Mouse (Mus musculus) common myeloid progenitor, adult 5-6 weeks (primary cell): ENCODE data around the gene Ago4. TPM values are rescaled to one million over a fixed set of nuclear protein-coding genes. Genes with fewer than 3 reads are reported as not detected.
"Not testable (repeated sequence)": the region's sequence is repeated elsewhere in the genome, so short reads cannot be mapped to it uniquely, and the experiment has no call there.

ENCODE experiments used
- ATAC-seq: replicated peaks from 2 replicates; pipeline ENCODE4 v1.8.0; 2016; ENCODE audit warnings: low read depth, mild to moderate bottlenecking, moderate TSS enrichment, inconsistent platforms; ENCODE audit not compliant: poor library complexity, severe bottlenecking
- total RNA-seq: library from RNA; stranded (forward); fragments of 200-1000, 187-1606 nt; gene quantifications from 2 replicates; pipeline ENCODE4 v1.2.3, GENCODE M21; 2017

Gene Ago4
- total RNA-seq = 3.4 and 4.7 TPM in 2 replicates

- ATAC-seq = no peak
Measured at GRCm38 (mm10) chr4:126532827-126533728, at the start of gene Ago4. Ago4 (minus strand) TSS chr4:126533472.

- ATAC-seq = no peak
Measured at GRCm38 (mm10) chr4:126579077-126579476, 45.8 kb upstream of the Ago4 start.

- ATAC-seq = no peak
Measured at GRCm38 (mm10) chr4:126577920-126578319, 44.6 kb upstream of the Ago4 start.

- ATAC-seq = no peak
Measured at GRCm38 (mm10) chr4:126576281-126576680, 43.0 kb upstream of the Ago4 start.

GRCm38 (mm10) chr4:126569783-126570182 lies 36.5 kb upstream of the Ago4 start:
- no peak for ATAC-seq

GRCm38 (mm10) chr4:126567243-126567642 lies 34.0 kb upstream of the Ago4 start:
- no peak for ATAC-seq

- ATAC-seq = no peak
Measured at GRCm38 (mm10) chr4:126563798-126564197, 30.5 kb upstream of the Ago4 start.

- ATAC-seq = peak; percentile 90
Measured at GRCm38 (mm10) chr4:126556809-126557711, 23.8 kb upstream of the Ago4 start, which contains the start of gene Clspn. Clspn (plus strand) TSS chr4:126556935.

GRCm38 (mm10) chr4:126554462-126554861 lies 21.2 kb upstream of the Ago4 start:
- peak; percentile 29 for ATAC-seq

- no peak for ATAC-seq
Measured at GRCm38 (mm10) chr4:126553685-126554084, 20.4 kb upstream of the Ago4 start.

- peak; percentile 41 for ATAC-seq
Measured at GRCm38 (mm10) chr4:126553105-126553504, 19.8 kb upstream of the Ago4 start.

GRCm38 (mm10) chr4:126552136-126552535 lies 18.9 kb upstream of the Ago4 start:
- ATAC-seq = no peak

- ATAC-seq = no peak
Measured at GRCm38 (mm10) chr4:126546183-126546582, 12.9 kb upstream of the Ago4 start.

GRCm38 (mm10) chr4:126545703-126546102 lies 12.4 kb upstream of the Ago4 start:
- no peak for ATAC-seq

GRCm38 (mm10) chr4:126545016-126545415 lies 11.7 kb upstream of the Ago4 start:
- no peak for ATAC-seq

- peak; percentile 66 for ATAC-seq
Measured at GRCm38 (mm10) chr4:126542838-126543237, 9.6 kb upstream of the Ago4 start.

- ATAC-seq = peak; percentile 56
Measured at GRCm38 (mm10) chr4:126540487-126541071, 7.3 kb upstream of the Ago4 start.

- ATAC-seq = peak; percentile 85
Measured at GRCm38 (mm10) chr4:126536865-126537264, 3.6 kb upstream of the Ago4 start.

- not testable (repeated sequence) for ATAC-seq
Measured at GRCm38 (mm10) chr4:126535631-126536030, 2.4 kb upstream of the Ago4 start.

- no peak for ATAC-seq
Measured at GRCm38 (mm10) chr4:126533729-126534070, 428 bp upstream of the Ago4 start.
